Mouse (Mus musculus) heart, embryonic 14.5 days (tissue): ENCODE data around the gene D930048N14Rik. TPM values are rescaled to one million over a fixed set of nuclear protein-coding genes. Genes with fewer than 3 reads are reported as not detected.

ENCODE experiments used
- ATAC-seq: fragments of 200-750 bp; cut with Nextera tagmentation; 2 replicates; pipeline ENCODE4 v1.8.0; 2017; ENCODE audit warnings: low read depth, moderate TSS enrichment; ENCODE audit not compliant: insufficient number of reproducible peaks, insufficient read depth, low FRiP score
- H3K27ac ChIP-seq, 2 experiments: fragments of 200-500 bp in 1 of 2; fragments of 300-500 bp in 1 of 2; sonication (generic) in 1 of 2; replicated peaks in 1 of 2; 2 replicates each; pipeline ENCODE4 v1.5.1; 2012 to 2014; ENCODE audit warnings: low read depth in 2 of 2, low read length in 2 of 2, control low read depth in 1 of 2, mild to moderate bottlenecking in 1 of 2, mixed read lengths in 1 of 2; ENCODE audit not compliant: control insufficient read depth in 1 of 2, insufficient read depth in 1 of 2
- H3K27me3 ChIP-seq: fragments of 300-500 bp; sonication (generic); 2 replicates; pipeline ENCODE4 v1.6.1; 2014; ENCODE audit warnings: mild to moderate bottlenecking, low read length, control low read depth; ENCODE audit not compliant: control insufficient read depth, insufficient read depth
- H3K36me3 ChIP-seq: fragments of 300-500 bp; sonication (generic); 2 replicates; pipeline ENCODE4 v1.6.1; 2014; ENCODE audit warnings: mild to moderate bottlenecking, control low read depth, low read length, mixed read lengths; ENCODE audit not compliant: control insufficient read depth, insufficient read depth
- H3K4me1 ChIP-seq, 2 experiments: fragments of 200-500 bp in 1 of 2; fragments of 300-500 bp in 1 of 2; sonication (generic) in 1 of 2; 2 replicates each; pipeline ENCODE4 v1.6.1; 2012 to 2014; ENCODE audit warnings: low read length in 2 of 2, control low read depth in 1 of 2, mixed read lengths in 1 of 2; ENCODE audit not compliant: control insufficient read depth in 2 of 2, insufficient read depth in 2 of 2
- H3K4me2 ChIP-seq: fragments of 300-500 bp; sonication (generic); 2 replicates; pipeline ENCODE4 v1.6.1; 2014; ENCODE audit warnings: mild to moderate bottlenecking, low read length
- H3K4me3 ChIP-seq, 2 experiments: fragments of 200-500 bp in 1 of 2; fragments of 300-500 bp in 1 of 2; sonication (generic) in 1 of 2; 2 replicates each; pipeline ENCODE4 v1.5.1; 2012 to 2014; ENCODE audit warnings: low read length in 2 of 2, mild to moderate bottlenecking in 2 of 2, control low read depth in 1 of 2, low read depth in 1 of 2, moderate library complexity in 1 of 2; ENCODE audit not compliant: control insufficient read depth in 1 of 2, insufficient read depth in 1 of 2
- H3K9ac ChIP-seq: fragments of 300-500 bp; sonication (generic); 2 replicates; pipeline ENCODE4 v1.6.1; 2014; ENCODE audit warnings: mild to moderate bottlenecking, low read length
- H3K9me3 ChIP-seq: fragments of 300-500 bp; sonication (generic); 2 replicates; pipeline ENCODE4 v1.6.1; 2016; ENCODE audit warnings: low read length, control low read depth; ENCODE audit not compliant: control insufficient read depth
- WGBS: fragments of 180-500 bp; shearing (Covaris S2); extraction: QIAGEN DNeasy Blood & Tissue Kit; methylation state at CpG from one replicate; pipeline ENCODE4 v1.1.7; 2014; 5-methylcytosine and 5-hydroxymethylcytosine counted together
- polyA plus RNA-seq: library from polyadenylated mRNA; unstranded; fragments of >200 nt; fragmentation: Nextera tagmentation; extraction: Ambion mirVana; gene quantifications from 2 replicates; pipeline ENCODE4 v1.2.1, GENCODE M21; 2014

Gene D930048N14Rik
- 0.94 and 1.2 TPM in 2 replicates for polyA plus RNA-seq

DNA sequence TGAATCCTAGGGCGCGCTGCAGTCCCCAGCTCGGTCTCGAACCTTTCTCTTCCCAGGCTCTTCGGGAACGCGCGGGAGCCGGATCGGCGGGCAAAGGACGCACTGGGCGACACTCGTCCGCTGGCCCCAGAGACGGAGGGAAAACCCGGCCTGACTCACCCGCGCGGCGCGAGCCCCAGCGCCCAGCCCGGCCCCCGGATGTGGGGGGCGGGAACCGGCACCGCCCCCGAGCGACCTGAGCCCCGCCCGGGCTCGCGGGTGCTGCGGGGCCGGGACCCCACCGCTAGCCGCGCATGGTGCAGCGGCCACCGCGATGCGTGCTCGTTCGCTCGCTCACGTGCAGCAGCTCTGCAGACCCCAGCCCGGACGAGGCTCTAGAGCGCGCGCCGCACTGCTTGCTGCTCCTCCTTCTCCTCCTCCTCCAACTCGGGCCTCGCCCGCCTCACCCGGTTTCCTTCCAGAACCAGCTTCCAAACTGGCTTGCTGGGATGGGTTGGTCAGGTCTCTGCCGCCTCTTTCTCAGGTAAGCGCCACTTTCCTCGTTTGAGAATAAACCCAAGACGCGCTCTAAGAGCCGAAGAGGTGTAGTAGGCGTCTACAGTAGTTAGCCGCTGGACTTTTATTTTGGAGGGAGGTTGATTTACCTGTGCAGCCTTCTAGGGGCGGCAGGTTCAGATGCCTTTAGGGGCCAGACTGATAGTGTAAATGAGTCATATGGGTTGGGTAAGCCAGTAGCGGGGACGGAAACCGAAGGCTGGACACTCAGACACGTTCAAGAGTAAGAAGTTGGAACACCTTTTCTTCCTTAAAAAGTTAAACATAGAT lies at the start of gene D930048N14Rik, which contains the start of gene N4bp3:
Gene D930048N14Rik, plus strand, starts transcription at position 264 of the 825 bp plus-strand sequence.
Gene N4bp3, minus strand, starts transcription at position 152 of the 825 bp plus-strand sequence.
- Histone ChIP-seq H3K27ac (peak within 1 kb of the TSS in 1 of 2 experiments; percentile 59; a peak in 2 of 4 replicates), H3K4me1 (peaks cover 21 to 25% of the 10 kb centered on the region in 2 experiments), H3K9me3 (no peaks in the 10 kb centered on the region), H3K4me3 (peak within 1 kb of the TSS; percentile 59 to 72), H3K9ac (peak within 1 kb of the TSS; percentile 86), H3K36me3 (no peaks in the 10 kb centered on the region; the same call in 1 of the 2 replicates), H3K4me2 (peak within 1 kb of the TSS; percentile 98), H3K27me3 (no peaks in the 10 kb centered on the region)
- peak; percentile 57 for ATAC-seq
- 2% methylated on average over 67 of the region's 70 CpGs for WGBS

DNA sequence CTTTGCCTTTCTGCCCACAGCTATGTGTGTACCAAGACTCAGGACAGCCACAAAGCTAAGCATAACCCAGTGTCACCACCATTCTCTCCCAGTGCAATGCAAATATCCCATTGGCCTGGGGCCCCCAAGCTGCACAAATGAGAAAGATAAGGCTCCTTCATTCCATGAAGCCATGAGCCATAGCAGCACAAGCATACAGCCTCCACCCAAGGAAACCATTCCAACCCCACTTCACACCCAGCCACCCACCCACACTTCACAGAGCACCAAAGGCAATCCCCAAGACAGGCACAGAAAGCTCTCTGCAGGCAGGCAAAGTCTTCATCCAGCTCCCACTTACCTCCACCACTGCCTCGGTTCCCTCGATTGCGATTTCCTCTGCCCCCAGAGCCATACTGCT lies 48.5 kb upstream of the D930048N14Rik start:
- no peak overlapping the region for H3K4me3 ChIP-seq
- no peak overlapping the region for H3K27ac ChIP-seq
- 79% methylated on average over 3 of the region's 3 CpGs for WGBS
- H3K4me2 ChIP-seq: no peak overlapping the region
- peaks cover 4 to 27% of the 10 kb centered on the region in 2 experiments; a peak in 3 of 4 replicates for H3K4me1 ChIP-seq
- no peak overlapping the region for H3K9ac ChIP-seq
- H3K27me3 ChIP-seq: no peaks in the 10 kb centered on the region
- H3K9me3 ChIP-seq: no peaks in the 10 kb centered on the region
- ATAC-seq: no peak
- peaks cover 84% of the 10 kb centered on the region for H3K36me3 ChIP-seq

DNA sequence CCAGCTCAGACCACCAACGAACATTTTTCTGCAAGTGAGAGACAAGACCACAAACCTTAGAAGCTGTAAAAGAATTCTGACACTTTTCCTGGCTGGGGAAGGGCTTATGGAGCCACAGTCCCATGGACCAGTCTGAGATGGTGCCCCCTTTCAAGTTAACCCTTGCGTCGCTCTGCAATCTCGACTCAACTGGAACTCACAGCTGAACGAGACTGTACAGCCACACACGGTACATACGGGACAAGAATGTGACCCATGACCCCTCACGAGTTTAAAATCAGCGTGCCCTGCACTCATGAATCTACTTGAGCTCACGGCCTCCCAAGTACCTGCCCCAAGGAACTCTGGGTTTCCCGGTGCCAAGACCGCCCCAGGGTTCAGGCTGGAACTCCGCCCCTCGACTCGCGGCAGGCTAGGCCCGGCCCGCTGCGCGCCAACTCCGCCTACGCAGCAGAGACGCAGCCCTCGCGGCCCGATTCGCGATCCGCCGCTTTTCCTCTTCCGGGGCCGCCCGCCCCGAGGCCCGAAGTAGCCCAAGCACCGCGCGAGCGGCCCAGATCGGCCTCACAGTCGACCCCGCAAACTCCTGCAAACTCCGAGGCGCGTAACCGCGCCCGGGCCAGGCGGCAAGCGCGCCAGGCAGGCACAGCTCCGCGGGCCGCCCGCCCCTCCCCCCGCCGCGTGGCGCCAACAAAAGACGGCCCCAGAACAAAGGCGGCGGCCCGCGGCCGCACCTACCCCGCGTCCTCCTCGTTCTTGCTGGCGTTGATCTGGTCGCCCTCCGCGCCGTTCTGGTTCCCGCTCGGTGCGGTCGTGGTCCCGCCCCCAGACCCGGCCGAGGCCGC lies 44.9 kb upstream of the D930048N14Rik start:
- Histone ChIP-seq H3K9ac (peak overlapping the region; percentile 99), H3K4me3 (peak overlapping the region; percentile 96 to 99), H3K27me3 (no peaks in the 10 kb centered on the region), H3K4me2 (peak overlapping the region; percentile 92), H3K27ac (peak overlapping the region; percentile 92 to 95), H3K4me1 (peaks cover 5 to 30% of the 10 kb centered on the region in 2 experiments; a peak in 3 of 4 replicates), H3K36me3 (peaks cover 48% of the 10 kb centered on the region), H3K9me3 (no peaks in the 10 kb centered on the region)
- ATAC-seq: peak; percentile 79
- under 1% methylated on average over 78 of the region's 81 CpGs for WGBS

DNA sequence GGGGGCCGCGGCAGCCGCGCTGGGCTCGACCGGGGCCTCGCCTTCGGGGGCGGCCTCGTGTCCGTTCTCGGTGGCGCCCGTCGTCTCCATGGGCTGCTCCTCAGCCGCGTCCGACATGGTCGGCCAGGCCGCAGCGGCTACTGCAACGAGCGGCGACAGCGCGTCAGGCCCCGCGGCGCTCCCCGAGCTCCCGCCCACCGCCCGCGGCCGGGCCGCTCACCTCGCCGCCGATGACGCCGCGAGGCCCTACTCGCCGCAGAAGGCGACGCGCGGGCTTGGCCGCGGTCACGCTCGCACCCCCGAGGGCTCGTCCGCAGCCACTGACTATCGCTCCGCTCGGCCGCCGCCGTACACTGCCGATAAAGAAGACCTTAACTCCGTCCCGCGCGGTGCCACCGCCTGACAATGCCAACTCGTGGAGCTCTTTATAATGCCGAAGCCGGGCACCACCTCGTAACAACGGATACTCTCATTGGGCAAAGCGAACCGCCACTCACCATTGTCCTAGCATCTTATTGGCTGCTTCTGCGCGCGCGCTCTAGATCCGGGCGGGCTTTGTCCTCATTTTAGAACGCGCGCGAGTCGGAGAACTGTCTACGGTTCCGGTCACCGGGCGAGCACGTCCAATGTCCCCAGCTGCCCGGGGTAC lies 44.2 kb upstream of the D930048N14Rik start, which contains the start of gene Hnrnpab:
Gene Hnrnpab, minus strand, starts transcription at position 401 of the 649 bp plus-strand sequence.
- no peaks in the 10 kb centered on the region for H3K9me3 ChIP-seq
- peak within 1 kb of the TSS; percentile 99 for H3K9ac ChIP-seq
- WGBS: under 1% methylated on average over 79 of the region's 91 CpGs
- H3K27ac ChIP-seq: peak within 1 kb of the TSS; percentile 92 to 95
- H3K4me2 ChIP-seq: peak within 1 kb of the TSS; percentile 92
- H3K36me3 ChIP-seq: peaks cover 41% of the 10 kb centered on the region
- no peaks in the 10 kb centered on the region for H3K27me3 ChIP-seq
- peaks cover 5 to 30% of the 10 kb centered on the region in 2 experiments; a peak in 3 of 4 replicates for H3K4me1 ChIP-seq
- peak; percentile 93 for ATAC-seq
- H3K4me3 ChIP-seq: peak within 1 kb of the TSS; percentile 96 to 99

DNA sequence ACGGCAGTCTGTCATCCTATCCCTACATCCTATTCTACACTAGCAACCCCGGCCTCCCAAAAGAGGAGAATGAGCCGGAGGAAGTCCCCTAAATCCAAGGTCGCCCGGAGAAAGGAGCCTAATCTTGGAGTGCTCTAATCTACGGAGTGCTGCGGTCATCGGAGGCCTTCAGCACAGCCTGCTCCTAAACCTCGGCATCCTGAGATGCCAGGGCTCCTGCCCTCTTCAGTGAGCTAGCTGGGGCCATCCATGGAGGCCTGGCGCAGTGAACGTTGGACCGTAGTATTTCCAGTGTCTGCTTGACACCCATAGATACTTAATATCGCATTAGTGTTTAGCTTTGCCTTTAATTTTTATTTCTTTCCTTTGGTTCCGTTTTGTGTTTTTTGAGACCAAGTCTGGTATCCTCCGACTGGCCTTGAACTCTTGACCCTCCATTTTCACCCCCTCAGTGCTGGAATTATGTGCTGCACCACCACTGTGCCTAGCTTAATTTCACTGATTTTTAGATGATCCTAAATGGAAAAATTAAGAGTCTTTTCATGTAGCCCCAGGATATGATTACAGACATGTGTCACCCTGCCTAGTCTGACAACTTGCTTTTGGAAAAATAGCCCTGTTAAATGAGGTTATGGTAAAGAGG lies 43.5 kb upstream of the D930048N14Rik start:
- Histone ChIP-seq H3K36me3 (peaks cover 34% of the 10 kb centered on the region), H3K4me2 (peak overlapping the region; percentile 92), H3K27ac (peak overlapping the region; percentile 84 to 95), H3K9ac (peak overlapping the region; percentile 99), H3K27me3 (no peaks in the 10 kb centered on the region), H3K4me1 (peaks cover 5 to 30% of the 10 kb centered on the region in 2 experiments; a peak in 3 of 4 replicates), H3K9me3 (no peaks in the 10 kb centered on the region), H3K4me3 (peak overlapping the region; percentile 53 to 99)
- ATAC-seq: no peak; the same call in 1 of the 2 replicates
- 11% methylated on average over 15 of the region's 15 CpGs for WGBS

DNA sequence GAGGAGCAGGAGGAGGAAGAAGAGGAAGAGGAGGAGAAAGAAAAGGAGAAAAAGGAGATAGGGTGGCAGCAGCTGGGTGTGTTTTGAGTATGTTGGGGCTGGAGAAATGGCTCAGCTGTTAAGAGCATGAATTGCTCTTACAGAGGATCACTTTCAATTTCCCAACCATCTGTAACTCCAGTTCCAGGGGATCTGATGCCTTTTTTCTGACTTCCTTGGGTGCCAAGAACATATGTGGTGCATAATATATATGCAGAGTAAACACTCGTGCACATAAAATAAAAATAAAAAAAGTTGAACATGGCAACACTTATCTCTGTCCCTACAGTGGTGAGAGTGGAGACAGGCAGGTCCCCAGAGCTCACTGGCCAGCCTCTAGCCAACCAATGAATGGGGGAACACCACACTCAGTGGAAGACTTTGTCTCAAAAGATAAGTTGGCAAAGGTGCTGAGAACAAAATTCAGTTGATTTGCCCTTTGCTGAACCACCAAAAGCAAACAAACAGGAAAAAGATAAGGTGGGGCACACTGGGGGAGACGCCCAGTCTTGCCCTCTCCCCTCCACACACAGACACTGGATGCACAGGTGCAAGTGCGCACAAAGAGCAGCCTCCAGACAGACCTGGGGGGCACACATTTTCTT lies 41.4 kb upstream of the D930048N14Rik start:
- 76% methylated on average over 3 of the region's 3 CpGs for WGBS
- Histone ChIP-seq H3K27ac (no peak overlapping the region), H3K9me3 (no peaks in the 10 kb centered on the region), H3K4me2 (no peak overlapping the region), H3K36me3 (peaks cover 13% of the 10 kb centered on the region), H3K4me3 (no peak overlapping the region), H3K27me3 (no peaks in the 10 kb centered on the region), H3K4me1 (peaks cover 4 to 15% of the 10 kb centered on the region in 2 experiments; a peak in 3 of 4 replicates), H3K9ac (no peak overlapping the region)
- ATAC-seq: no peak
